Mouse (Mus musculus): ENCODE results near the gene Dmrtc2. TPM values are rescaled to one million over a fixed set of nuclear protein-coding genes. Genes with fewer than 3 reads are reported as not detected.
A peak's percentile ranks its signal among the peaks of the same experiment; 100 is the strongest.
"Not testable (repeated sequence)": the region's sequence is repeated elsewhere in the genome, so short reads cannot be mapped to it uniquely, and the experiment has no call there.

Dmrtc2 gene
- polyA plus RNA-seq, 1 experiment from 2014 or later, result not detected

DNA sequence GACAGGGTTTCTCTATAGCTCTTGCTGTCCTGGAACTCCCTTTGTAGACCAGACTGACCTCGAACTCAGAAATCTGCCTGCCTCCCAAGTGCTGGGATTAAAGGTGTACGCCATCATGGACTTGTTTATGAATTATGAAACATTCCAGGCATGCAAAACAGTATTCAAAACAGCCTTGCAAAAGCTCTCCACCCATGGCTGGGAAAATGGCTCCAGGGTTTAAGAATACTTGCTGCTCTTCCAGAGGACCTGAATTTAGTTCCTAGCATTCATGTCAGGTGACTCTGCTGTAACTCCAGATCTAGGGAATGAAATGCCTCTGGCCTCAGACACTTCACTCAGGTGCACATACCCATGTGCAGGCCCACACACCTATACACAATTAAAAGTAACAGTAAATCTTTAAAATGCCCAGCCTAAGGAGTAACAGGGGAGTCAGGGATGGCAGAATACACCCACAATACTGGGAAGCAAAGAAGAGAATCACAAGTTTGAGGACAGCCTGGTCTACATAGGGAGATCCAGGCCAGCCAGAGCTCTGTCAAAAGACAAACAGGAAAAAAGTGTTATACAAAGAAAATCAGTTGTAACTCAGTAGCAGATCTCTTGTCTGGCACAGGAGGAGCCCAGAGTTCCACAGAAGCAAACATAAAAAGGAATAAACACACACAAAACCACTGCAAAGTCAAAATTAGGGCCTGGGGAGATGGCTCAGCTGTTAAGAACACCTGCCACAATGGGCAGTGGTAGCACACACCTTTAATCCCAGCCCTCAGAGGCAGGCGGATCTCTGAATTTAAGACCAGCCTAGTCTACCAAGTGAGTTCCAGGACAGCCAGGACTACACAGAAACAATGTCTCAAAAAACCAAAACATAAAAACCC lies 21.6 kb downstream of the Dmrtc2 start:
- DNase-seq (ENCODE audit: low spot score), result no peak
- peaks cover 12% of the 10 kb centered on the region for H3K36me3 ChIP-seq (ENCODE audit: control insufficient read depth, insufficient read depth, low read length)

DNA sequence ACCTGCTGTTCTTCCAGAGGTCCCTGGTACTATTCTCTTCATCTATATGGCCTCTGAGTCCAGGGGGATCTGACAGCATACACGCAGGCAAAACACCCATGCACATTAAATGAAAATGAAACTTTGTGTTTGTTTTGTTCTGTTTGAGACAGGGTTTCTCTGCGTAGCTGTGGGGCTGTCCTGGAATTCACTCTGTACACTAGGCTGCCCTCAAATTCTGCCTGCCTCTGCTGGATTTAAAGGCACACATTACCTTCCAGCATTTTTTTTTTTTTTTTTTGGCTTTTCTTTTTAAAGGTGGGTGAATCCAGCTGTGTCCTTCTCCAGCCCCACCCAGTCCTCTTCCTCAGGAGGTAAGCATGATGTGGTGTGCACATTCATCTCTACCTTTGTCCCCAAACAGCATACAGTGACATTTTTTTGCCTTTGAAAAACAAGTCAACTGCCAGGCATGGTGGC lies 22.3 kb downstream of the Dmrtc2 start:
- no peaks in the 10 kb centered on the region for H3K9me3 ChIP-seq (ENCODE audit: control insufficient read depth, low read length)
- WGBS, result 71% methylated on average over 2 of the region's 2 CpGs

More for the DNA sequence above, 21.6 kb downstream of the Dmrtc2 start:
- Histone ChIP-seq H3K4me3 (ENCODE audit: low read depth, low read length) (no peak overlapping the region), H3K27me3 (ENCODE audit: control insufficient read depth, insufficient read depth, low read length) (no peaks in the 10 kb centered on the region), H3K9me3 (ENCODE audit: control insufficient read depth, low read length) (no peaks in the 10 kb centered on the region), H3K4me2 (ENCODE audit: low read depth) (no peak overlapping the region), H3K9ac (ENCODE audit: low read length) (no peak overlapping the region), H3K27ac (ENCODE audit: low read depth, low read length) (no peak overlapping the region), H3K4me1 (ENCODE audit: control insufficient read depth, insufficient read depth, low read length) (peaks cover 4% of the 10 kb centered on the region; the same call in 1 of the 2 replicates)
- ATAC-seq (ENCODE audit: insufficient read depth, low FRiP score, low TSS enrichment), result no peak
- WGBS, result 68% methylated on average over 3 of the region's 3 CpGs

DNA sequence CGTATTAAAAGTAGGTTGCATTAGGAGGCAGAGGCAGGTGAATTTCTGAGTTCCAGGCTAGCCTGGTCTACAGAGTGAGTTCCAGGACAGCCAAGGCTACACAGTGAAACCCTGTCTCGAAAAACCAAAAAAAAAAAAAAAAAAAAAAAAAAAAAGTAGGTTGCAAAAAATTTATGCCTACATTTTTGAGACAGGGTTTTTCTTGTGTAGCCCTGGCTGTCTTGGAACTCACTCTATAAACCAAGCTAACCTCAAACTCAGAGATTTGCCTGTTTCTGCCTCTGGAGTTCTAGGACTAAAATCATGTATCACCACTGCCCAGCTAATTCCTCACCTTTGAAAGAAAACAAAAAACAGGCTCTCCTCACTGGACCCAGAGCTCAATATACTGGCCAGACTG lies 25.9 kb downstream of the Dmrtc2 start:
- not testable (repeated sequence) for H3K9me3 ChIP-seq (ENCODE audit: control insufficient read depth, low read length); H3K4me3 ChIP-seq (ENCODE audit: low read depth, low read length); DNase-seq (ENCODE audit: low spot score); H3K9ac ChIP-seq (ENCODE audit: low read length); H3K27ac ChIP-seq (ENCODE audit: low read depth, low read length); H3K4me1 ChIP-seq (ENCODE audit: control insufficient read depth, insufficient read depth, low read length); H3K4me2 ChIP-seq (ENCODE audit: low read depth); ATAC-seq (ENCODE audit: insufficient read depth, low FRiP score, low TSS enrichment); H3K36me3 ChIP-seq (ENCODE audit: control insufficient read depth, insufficient read depth, low read length); H3K27me3 ChIP-seq (ENCODE audit: control insufficient read depth, insufficient read depth, low read length)
- 100% methylated on average over 2 of the region's 2 CpGs for WGBS

More for the DNA sequence above, 22.3 kb downstream of the Dmrtc2 start:
- H3K27ac ChIP-seq (ENCODE audit: low read depth, low read length), result no peak overlapping the region
- no peaks in the 10 kb centered on the region for H3K27me3 ChIP-seq (ENCODE audit: control insufficient read depth, insufficient read depth, low read length)
- H3K4me3 ChIP-seq (ENCODE audit: low read depth, low read length), result no peak overlapping the region
- H3K4me2 ChIP-seq (ENCODE audit: low read depth), result no peak overlapping the region
- H3K36me3 ChIP-seq (ENCODE audit: control insufficient read depth, insufficient read depth, low read length), result peaks cover 10% of the 10 kb centered on the region
- ATAC-seq (ENCODE audit: insufficient read depth, low FRiP score, low TSS enrichment) (no peak), DNase-seq (ENCODE audit: low spot score) (no peak)
- no peak overlapping the region for H3K9ac ChIP-seq (ENCODE audit: low read length)
- no peaks in the 10 kb centered on the region for H3K4me1 ChIP-seq (ENCODE audit: control insufficient read depth, insufficient read depth, low read length)

DNA sequence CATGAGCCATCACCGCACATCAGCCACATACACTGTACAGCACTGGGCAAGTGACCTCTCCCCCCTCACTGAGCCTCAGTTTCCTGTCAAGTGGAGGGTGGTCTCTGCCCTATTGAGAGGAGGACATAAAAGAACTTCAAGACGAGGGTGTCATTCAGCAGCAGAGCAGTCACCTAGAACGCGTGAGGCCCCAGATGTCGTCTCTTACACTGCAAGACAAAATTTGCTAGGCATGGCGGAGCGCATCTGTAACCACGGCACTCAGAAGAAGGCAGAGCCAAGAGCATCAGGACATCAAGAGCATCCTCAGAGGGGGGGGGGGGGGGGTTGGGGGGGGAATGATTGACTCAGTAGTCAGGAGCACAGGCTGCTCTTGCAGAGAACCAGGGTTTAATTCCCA lies 26.4 kb downstream of the Dmrtc2 start:
- H3K27ac ChIP-seq (ENCODE audit: low read depth, low read length), result no peak overlapping the region
- H3K4me2 ChIP-seq (ENCODE audit: low read depth), result no peak overlapping the region
- WGBS, result 79% methylated on average over 8 of the region's 8 CpGs
- no peaks in the 10 kb centered on the region for H3K9me3 ChIP-seq (ENCODE audit: control insufficient read depth, low read length)
- no peak overlapping the region for H3K4me3 ChIP-seq (ENCODE audit: low read depth, low read length)
- DNase-seq (ENCODE audit: low spot score), result no peak
- H3K4me1 ChIP-seq (ENCODE audit: control insufficient read depth, insufficient read depth, low read length), result no peaks in the 10 kb centered on the region
- no peaks in the 10 kb centered on the region for H3K27me3 ChIP-seq (ENCODE audit: control insufficient read depth, insufficient read depth, low read length)
- no peaks in the 10 kb centered on the region for H3K36me3 ChIP-seq (ENCODE audit: control insufficient read depth, insufficient read depth, low read length)
- no peak overlapping the region for H3K9ac ChIP-seq (ENCODE audit: low read length)
- no peak for ATAC-seq (ENCODE audit: insufficient read depth, low FRiP score, low TSS enrichment)

DNA sequence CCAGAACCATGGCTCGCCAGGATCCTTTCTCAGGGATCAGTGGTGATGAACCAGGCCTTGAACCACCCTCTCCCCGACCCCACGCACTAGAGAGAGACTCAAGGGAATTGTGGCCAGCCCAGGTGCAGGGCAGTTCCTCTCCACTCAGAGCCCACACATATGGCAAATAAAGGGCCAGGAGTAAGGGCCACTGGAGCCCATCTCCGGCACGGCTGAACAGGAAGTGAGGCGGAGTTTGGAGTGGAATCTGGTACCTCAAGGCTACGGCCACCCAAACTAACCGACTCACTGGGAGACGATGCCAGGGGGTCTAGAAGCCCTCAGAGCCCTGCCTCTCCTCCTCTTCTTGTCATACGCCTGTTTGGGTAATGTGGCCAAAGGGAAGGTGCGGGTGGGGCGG lies 27.4 kb downstream of the Dmrtc2 start, which contains the start of gene Cd79a:
Cd79a (plus strand) TSS at position 158 of the 400 bp plus-strand sequence.
- Histone ChIP-seq H3K4me3 (ENCODE audit: low read depth, low read length) (no peak within 1 kb of the TSS), H3K4me1 (ENCODE audit: control insufficient read depth, insufficient read depth, low read length) (no peaks in the 10 kb centered on the region), H3K36me3 (ENCODE audit: control insufficient read depth, insufficient read depth, low read length) (no peaks in the 10 kb centered on the region), H3K9ac (ENCODE audit: low read length) (no peak within 1 kb of the TSS), H3K27me3 (ENCODE audit: control insufficient read depth, insufficient read depth, low read length) (no peaks in the 10 kb centered on the region), H3K27ac (ENCODE audit: low read depth, low read length) (no peak within 1 kb of the TSS), H3K4me2 (ENCODE audit: low read depth) (no peak within 1 kb of the TSS), H3K9me3 (ENCODE audit: control insufficient read depth, low read length) (no peaks in the 10 kb centered on the region)
- ATAC-seq (ENCODE audit: insufficient read depth, low FRiP score, low TSS enrichment) (no peak), DNase-seq (ENCODE audit: low spot score) (no peak)
- WGBS, result 85% methylated on average over 11 of the region's 12 CpGs

DNA sequence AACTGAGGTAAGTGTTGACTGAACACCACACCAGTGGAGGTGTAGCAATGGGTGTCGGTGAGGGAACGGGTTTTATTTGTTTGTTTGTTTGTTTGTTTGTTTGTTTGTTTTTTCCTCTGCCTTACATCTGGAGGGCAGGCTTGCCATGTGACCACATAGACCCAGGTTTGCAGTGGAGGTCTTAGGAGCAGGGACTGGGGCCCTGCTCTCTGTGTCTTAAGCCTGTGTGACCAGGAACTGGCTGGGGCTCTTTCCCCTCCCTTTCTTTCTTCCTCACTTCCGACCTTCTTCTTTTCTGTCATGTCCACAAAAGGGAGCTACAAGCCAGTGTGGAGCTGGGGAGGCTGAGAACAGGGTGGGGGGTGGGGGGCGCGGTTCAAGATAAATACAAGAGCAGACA lies 28.1 kb downstream of the Dmrtc2 start:
- no peaks in the 10 kb centered on the region for H3K4me1 ChIP-seq (ENCODE audit: control insufficient read depth, insufficient read depth, low read length)
- H3K27me3 ChIP-seq (ENCODE audit: control insufficient read depth, insufficient read depth, low read length), result no peaks in the 10 kb centered on the region
- H3K27ac ChIP-seq (ENCODE audit: low read depth, low read length), result no peak overlapping the region
- DNase-seq (ENCODE audit: low spot score) (no peak), ATAC-seq (ENCODE audit: insufficient read depth, low FRiP score, low TSS enrichment) (no peak)
- H3K36me3 ChIP-seq (ENCODE audit: control insufficient read depth, insufficient read depth, low read length), result no peaks in the 10 kb centered on the region
- no peak overlapping the region for H3K4me3 ChIP-seq (ENCODE audit: low read depth, low read length)
- H3K9ac ChIP-seq (ENCODE audit: low read length), result no peak overlapping the region
- no peaks in the 10 kb centered on the region for H3K9me3 ChIP-seq (ENCODE audit: control insufficient read depth, low read length)
- no peak overlapping the region for H3K4me2 ChIP-seq (ENCODE audit: low read depth)
- 80% methylated on average over 5 of the region's 5 CpGs for WGBS

DNA sequence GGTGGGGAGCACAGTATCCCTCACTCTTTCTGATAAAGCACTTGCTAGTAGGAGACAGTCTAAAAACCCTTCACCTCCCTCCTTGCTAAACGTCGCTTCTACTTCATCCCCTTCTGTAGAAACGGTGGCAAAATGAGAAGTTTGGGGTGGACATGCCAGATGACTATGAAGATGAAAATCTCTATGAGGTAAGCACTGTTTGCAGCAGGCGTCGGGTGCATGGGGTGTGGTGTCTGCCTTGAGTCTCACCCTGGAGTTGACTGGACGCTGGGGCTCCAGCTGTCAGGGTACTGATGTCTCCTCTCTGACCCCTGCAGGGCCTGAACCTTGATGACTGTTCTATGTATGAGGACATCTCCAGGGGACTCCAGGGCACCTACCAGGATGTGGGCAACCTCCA lies 31.3 kb downstream of the Dmrtc2 start:
- ATAC-seq (ENCODE audit: insufficient read depth, low FRiP score, low TSS enrichment) (no peak), DNase-seq (ENCODE audit: low spot score) (no peak)
- no peaks in the 10 kb centered on the region; the same call in 1 of the 2 replicates for H3K4me1 ChIP-seq (ENCODE audit: control insufficient read depth, insufficient read depth, low read length)
- H3K27me3 ChIP-seq (ENCODE audit: control insufficient read depth, insufficient read depth, low read length), result no peaks in the 10 kb centered on the region
- 77% methylated on average over 6 of the region's 6 CpGs for WGBS
- no peak overlapping the region for H3K4me2 ChIP-seq (ENCODE audit: low read depth)
- H3K9ac ChIP-seq (ENCODE audit: low read length), result no peak overlapping the region
- H3K4me3 ChIP-seq (ENCODE audit: low read depth, low read length), result no peak overlapping the region
- no peaks in the 10 kb centered on the region for H3K9me3 ChIP-seq (ENCODE audit: control insufficient read depth, low read length)
- no peak overlapping the region for H3K27ac ChIP-seq (ENCODE audit: low read depth, low read length)
- H3K36me3 ChIP-seq (ENCODE audit: control insufficient read depth, insufficient read depth, low read length), result no peaks in the 10 kb centered on the region

DNA sequence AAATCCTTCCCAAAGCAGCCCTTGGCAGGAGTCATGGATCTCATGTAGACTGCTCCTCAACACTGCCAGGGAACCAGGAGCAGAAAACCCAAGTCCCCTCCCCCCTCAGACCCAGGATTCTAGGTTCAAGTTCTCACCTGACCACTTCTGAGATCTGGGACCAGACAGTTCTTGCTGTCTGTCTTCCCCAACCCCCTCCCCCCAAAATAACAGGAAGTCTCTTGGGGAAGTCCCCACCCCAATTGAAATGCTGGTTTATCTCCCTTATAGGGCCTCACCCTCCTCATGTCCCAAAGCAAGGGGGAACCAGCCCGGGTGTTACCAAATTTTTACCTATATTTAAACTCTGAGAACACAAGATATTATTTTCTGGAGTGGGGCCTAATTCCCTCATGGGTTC lies 32.0 kb downstream of the Dmrtc2 start:
- Histone ChIP-seq H3K36me3 (ENCODE audit: control insufficient read depth, insufficient read depth, low read length) (no peaks in the 10 kb centered on the region), H3K4me3 (ENCODE audit: low read depth, low read length) (no peak overlapping the region), H3K4me1 (ENCODE audit: control insufficient read depth, insufficient read depth, low read length) (no peaks in the 10 kb centered on the region; the same call in 1 of the 2 replicates), H3K9me3 (ENCODE audit: control insufficient read depth, low read length) (no peaks in the 10 kb centered on the region), H3K9ac (ENCODE audit: low read length) (no peak overlapping the region; the same call in 1 of the 2 replicates), H3K4me2 (ENCODE audit: low read depth) (no peak overlapping the region), H3K27ac (ENCODE audit: low read depth, low read length) (peak overlapping the region; percentile 63; the same call in 1 of the 2 replicates), H3K27me3 (ENCODE audit: control insufficient read depth, insufficient read depth, low read length) (no peaks in the 10 kb centered on the region)
- ATAC-seq (ENCODE audit: insufficient read depth, low FRiP score, low TSS enrichment) (no peak), DNase-seq (ENCODE audit: low spot score) (no peak)
- WGBS, result 86% methylated on average over 1 of the region's 1 CpGs

DNA sequence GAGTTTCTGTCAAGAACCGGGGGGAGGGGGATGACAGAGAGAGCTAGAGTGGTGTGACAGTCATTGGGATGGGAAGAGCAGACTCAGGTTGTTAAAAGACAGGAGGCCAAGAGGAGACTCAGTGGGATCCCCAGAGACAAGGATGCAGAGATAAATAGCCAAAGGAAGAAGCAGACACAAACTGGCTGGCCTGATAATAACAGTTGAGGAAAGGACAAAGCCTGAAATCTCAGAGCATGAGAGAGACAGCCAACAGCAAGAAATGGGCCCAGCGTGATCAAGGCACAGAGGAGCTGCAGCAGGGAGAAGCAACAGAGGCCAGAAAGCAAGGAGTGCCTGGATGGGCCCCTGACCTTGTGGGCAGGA lies 32.4 kb downstream of the Dmrtc2 start:
- peak overlapping the region; percentile 63 for H3K4me3 ChIP-seq (ENCODE audit: low read depth, low read length)
- DNase-seq (ENCODE audit: low spot score) (no peak), ATAC-seq (ENCODE audit: insufficient read depth, low FRiP score, low TSS enrichment) (no peak)
- no peaks in the 10 kb centered on the region for H3K9me3 ChIP-seq (ENCODE audit: control insufficient read depth, low read length)
- H3K4me2 ChIP-seq (ENCODE audit: low read depth), result peak overlapping the region; percentile 76
- no peaks in the 10 kb centered on the region; the same call in 1 of the 2 replicates for H3K4me1 ChIP-seq (ENCODE audit: control insufficient read depth, insufficient read depth, low read length)
- H3K27ac ChIP-seq (ENCODE audit: low read depth, low read length), result peak overlapping the region; percentile 63
- peak overlapping the region; percentile 75 for H3K9ac ChIP-seq (ENCODE audit: low read length)
- 66% methylated on average over 2 of the region's 2 CpGs for WGBS
- no peaks in the 10 kb centered on the region for H3K36me3 ChIP-seq (ENCODE audit: control insufficient read depth, insufficient read depth, low read length)
- H3K27me3 ChIP-seq (ENCODE audit: control insufficient read depth, insufficient read depth, low read length), result no peaks in the 10 kb centered on the region
